Mouse (Mus musculus): ENCODE measurements around the gene Vps4a. TPM values are rescaled to one million over a fixed set of nuclear protein-coding genes. Genes with fewer than 3 reads are reported as not detected.

Gene Vps4a
- polyA plus RNA-seq, 1 experiment from 2014 or later, result 98.8 TPM

DNA sequence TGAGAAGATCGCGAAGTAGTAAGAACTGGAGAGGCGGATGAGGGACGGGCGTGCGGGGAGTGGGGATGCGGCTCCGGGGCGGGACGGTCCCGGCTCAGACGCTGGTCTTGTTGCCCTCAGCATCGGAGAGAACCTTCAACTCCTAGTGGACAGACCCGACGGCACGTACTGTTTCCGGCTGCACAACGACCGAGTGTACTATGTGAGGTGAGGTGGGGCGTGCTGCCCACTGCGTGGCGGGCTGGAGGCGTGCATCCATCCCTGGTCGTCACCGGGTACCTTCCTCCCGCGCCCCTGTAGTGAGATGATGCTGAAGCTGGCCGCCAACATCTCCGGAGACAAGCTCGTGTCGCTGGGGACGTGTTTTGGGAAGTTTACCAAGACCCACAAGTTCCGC, 25.9 kb downstream of the Vps4a start:
- H3K4me3 ChIP-seq (ENCODE audit: low read depth, low read length), result peak overlapping the region; percentile 98
- no peaks in the 10 kb centered on the region for H3K27me3 ChIP-seq (ENCODE audit: control insufficient read depth, insufficient read depth, low read length)
- no peaks in the 10 kb centered on the region for H3K9me3 ChIP-seq (ENCODE audit: control insufficient read depth, low read length)
- 0 out of 2 replicates have a peak, but pooled peaks cover 3% of the 10 kb centered on the region for H3K4me1 ChIP-seq (replicated peaks; ENCODE audit: control insufficient read depth, insufficient read depth, low read length)
- DNase-seq (ENCODE audit: low spot score) (no peak), ATAC-seq (ENCODE audit: low FRiP score) (peak; percentile 80)
- H3K36me3 ChIP-seq (ENCODE audit: control insufficient read depth, insufficient read depth, low read length), result peaks cover 9% of the 10 kb centered on the region; the same call in 1 of the 2 replicates
- H3K4me2 ChIP-seq (replicated peaks; ENCODE audit: low read depth, low read length), result peak overlapping the region; percentile 92
- H3K27ac ChIP-seq (ENCODE audit: low read depth, low read length), result no peak overlapping the region
- 1% methylated on average over 33 of the region's 33 CpGs for WGBS
- H3K9ac ChIP-seq (ENCODE audit: low read depth, low read length), result peak overlapping the region; percentile 80

DNA sequence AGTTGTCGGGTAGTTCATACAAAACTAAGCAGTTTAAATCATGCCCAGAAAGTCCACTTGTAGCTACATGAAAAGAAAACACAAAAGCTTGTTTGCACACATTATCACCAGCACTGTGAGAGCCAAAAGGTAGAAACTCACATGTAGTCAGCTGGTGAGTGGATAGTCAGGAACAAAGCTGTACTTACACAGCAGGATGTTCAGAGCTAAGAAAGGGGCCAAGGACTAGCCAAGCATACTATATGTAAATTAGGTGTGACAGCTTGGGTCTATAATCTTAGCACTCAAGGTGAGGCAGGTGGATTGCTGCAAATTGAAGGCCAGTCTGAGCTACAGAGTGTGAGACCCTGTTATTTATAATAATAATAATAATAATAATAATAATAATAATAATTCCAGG, 31.6 kb downstream of the Vps4a start:
- Histone ChIP-seq H3K9ac (ENCODE audit: low read depth, low read length) (no peak overlapping the region), H3K36me3 (ENCODE audit: control insufficient read depth, insufficient read depth, low read length) (no peaks in the 10 kb centered on the region; the same call in 1 of the 2 replicates), H3K4me3 (ENCODE audit: low read depth, low read length) (no peak overlapping the region), H3K27me3 (ENCODE audit: control insufficient read depth, insufficient read depth, low read length) (no peaks in the 10 kb centered on the region), H3K9me3 (ENCODE audit: control insufficient read depth, low read length) (no peaks in the 10 kb centered on the region), H3K4me1 (replicated peaks; ENCODE audit: control insufficient read depth, insufficient read depth, low read length) (no peaks in the 10 kb centered on the region), H3K27ac (ENCODE audit: low read depth, low read length) (no peak overlapping the region), H3K4me2 (replicated peaks; ENCODE audit: low read depth, low read length) (no peak overlapping the region)
- WGBS, result 81% methylated on average over 1 of the region's 1 CpGs
- DNase-seq (ENCODE audit: low spot score) (no peak), ATAC-seq (ENCODE audit: low FRiP score) (no peak)

GRCm38 (mm10) chr8:107065511-107066496, 34.8 kb downstream of the Vps4a start, which contains the start of gene Tmed6:
Gene Tmed6 (minus strand): TSS chr8:107065644.
- no peak for ATAC-seq (ENCODE audit: low FRiP score)
- Histone ChIP-seq H3K4me2 (replicated peaks; ENCODE audit: low read depth, low read length) (no peak within 1 kb of the TSS), H3K27ac (ENCODE audit: low read depth, low read length) (no peak within 1 kb of the TSS), H3K36me3 (ENCODE audit: control insufficient read depth, insufficient read depth, low read length) (no peaks in the 10 kb centered on the region), H3K27me3 (ENCODE audit: control insufficient read depth, insufficient read depth, low read length) (no peaks in the 10 kb centered on the region), H3K9me3 (ENCODE audit: control insufficient read depth, low read length) (no peaks in the 10 kb centered on the region), H3K9ac (ENCODE audit: low read depth, low read length) (no peak within 1 kb of the TSS), H3K4me3 (ENCODE audit: low read depth, low read length) (no peak within 1 kb of the TSS), H3K4me1 (replicated peaks; ENCODE audit: control insufficient read depth, insufficient read depth, low read length) (no peaks in the 10 kb centered on the region)
- no peak for DNase-seq (ENCODE audit: low spot score)
- 62% methylated on average over 17 of the region's 17 CpGs for WGBS

DNA sequence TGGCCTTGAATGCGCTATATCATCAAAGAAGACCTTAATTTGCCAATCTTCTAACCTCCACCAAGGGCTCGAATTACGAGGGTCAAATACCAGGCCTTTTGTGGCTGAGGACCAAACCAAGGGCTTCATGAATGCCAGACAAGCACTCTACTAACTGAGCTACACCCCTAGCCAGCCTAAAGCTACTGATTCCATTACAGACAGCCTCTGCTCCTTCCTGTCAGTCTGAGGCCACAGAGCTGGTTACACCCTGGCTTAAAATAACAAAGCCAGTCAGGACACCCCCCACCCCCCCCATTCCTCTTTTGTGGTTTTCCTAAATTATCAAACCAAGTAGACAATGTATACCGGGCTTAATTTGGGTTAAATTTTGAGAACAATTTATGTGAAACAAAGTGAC, 42.7 kb downstream of the Vps4a start:
- WGBS, result 92% methylated on average over 4 of the region's 4 CpGs
- Histone ChIP-seq H3K4me2 (replicated peaks; ENCODE audit: low read depth, low read length) (no peak overlapping the region), H3K4me1 (replicated peaks; ENCODE audit: control insufficient read depth, insufficient read depth, low read length) (no peaks in the 10 kb centered on the region), H3K4me3 (ENCODE audit: low read depth, low read length) (no peak overlapping the region), H3K27me3 (ENCODE audit: control insufficient read depth, insufficient read depth, low read length) (no peaks in the 10 kb centered on the region), H3K9ac (ENCODE audit: low read depth, low read length) (no peak overlapping the region), H3K27ac (ENCODE audit: low read depth, low read length) (no peak overlapping the region), H3K36me3 (ENCODE audit: control insufficient read depth, insufficient read depth, low read length) (peaks cover 18% of the 10 kb centered on the region), H3K9me3 (ENCODE audit: control insufficient read depth, low read length) (no peaks in the 10 kb centered on the region)
- DNase-seq (ENCODE audit: low spot score) (no peak), ATAC-seq (ENCODE audit: low FRiP score) (no peak)

- no peaks in the 10 kb centered on the region for H3K27me3 ChIP-seq (ENCODE audit: control insufficient read depth, insufficient read depth, low read length)
- no peak overlapping the region for H3K9ac ChIP-seq (ENCODE audit: low read depth, low read length)
- H3K4me2 ChIP-seq (replicated peaks; ENCODE audit: low read depth, low read length), result no peak overlapping the region
- DNase-seq (ENCODE audit: low spot score) (no peak), ATAC-seq (ENCODE audit: low FRiP score) (no peak)
- H3K9me3 ChIP-seq (ENCODE audit: control insufficient read depth, low read length), result no peaks in the 10 kb centered on the region
- H3K27ac ChIP-seq (ENCODE audit: low read depth, low read length), result no peak overlapping the region
- 87% methylated on average over 1 of the region's 1 CpGs for WGBS
- no peak overlapping the region for H3K4me3 ChIP-seq (ENCODE audit: low read depth, low read length)
- no peaks in the 10 kb centered on the region for H3K4me1 ChIP-seq (replicated peaks; ENCODE audit: control insufficient read depth, insufficient read depth, low read length)
- H3K36me3 ChIP-seq (ENCODE audit: control insufficient read depth, insufficient read depth, low read length), result peaks cover 18% of the 10 kb centered on the region
Measured at GRCm38 (mm10) chr8:107074128-107074527, 43.1 kb downstream of the Vps4a start.

GRCm38 (mm10) chr8:107076239-107076888, 45.3 kb downstream of the Vps4a start:
- WGBS, result 97% methylated on average over 7 of the region's 7 CpGs
- ATAC-seq (ENCODE audit: low FRiP score), result no peak

GRCm38 (mm10) chr8:107085358-107085757, 54.3 kb downstream of the Vps4a start:
- H3K4me3 ChIP-seq (ENCODE audit: low read depth, low read length), result no peak overlapping the region
- H3K27ac ChIP-seq (ENCODE audit: low read depth, low read length), result no peak overlapping the region
- no peak overlapping the region for H3K9ac ChIP-seq (ENCODE audit: low read depth, low read length)
- no peaks in the 10 kb centered on the region for H3K4me1 ChIP-seq (replicated peaks; ENCODE audit: control insufficient read depth, insufficient read depth, low read length)
- WGBS, result 97% methylated on average over 17 of the region's 17 CpGs
- DNase-seq (ENCODE audit: low spot score) (no peak), ATAC-seq (ENCODE audit: low FRiP score) (no peak)
- no peaks in the 10 kb centered on the region for H3K9me3 ChIP-seq (ENCODE audit: control insufficient read depth, low read length)
- no peaks in the 10 kb centered on the region for H3K27me3 ChIP-seq (ENCODE audit: control insufficient read depth, insufficient read depth, low read length)
- peaks cover 2% of the 10 kb centered on the region; the same call in 1 of the 2 replicates for H3K36me3 ChIP-seq (ENCODE audit: control insufficient read depth, insufficient read depth, low read length)
- no peak overlapping the region for H3K4me2 ChIP-seq (replicated peaks; ENCODE audit: low read depth, low read length)

More at GRCm38 (mm10) chr8:107076239-107076888, 45.3 kb downstream of the Vps4a start:
- H3K4me2 ChIP-seq (replicated peaks; ENCODE audit: low read depth, low read length), result no peak overlapping the region
- no peak overlapping the region for H3K4me3 ChIP-seq (ENCODE audit: low read depth, low read length)
- H3K27me3 ChIP-seq (ENCODE audit: control insufficient read depth, insufficient read depth, low read length), result no peaks in the 10 kb centered on the region
- H3K27ac ChIP-seq (ENCODE audit: low read depth, low read length), result no peak overlapping the region
- no peaks in the 10 kb centered on the region for H3K4me1 ChIP-seq (replicated peaks; ENCODE audit: control insufficient read depth, insufficient read depth, low read length)
- DNase-seq (ENCODE audit: low spot score), result no peak
- no peaks in the 10 kb centered on the region for H3K9me3 ChIP-seq (ENCODE audit: control insufficient read depth, low read length)
- no peak overlapping the region for H3K9ac ChIP-seq (ENCODE audit: low read depth, low read length)
- peaks cover 18% of the 10 kb centered on the region for H3K36me3 ChIP-seq (ENCODE audit: control insufficient read depth, insufficient read depth, low read length)

GRCm38 (mm10) chr8:107086018-107086417, 55.0 kb downstream of the Vps4a start:
- DNase-seq (ENCODE audit: low spot score), result no peak
- peaks cover 5% of the 10 kb centered on the region; the same call in 1 of the 2 replicates for H3K36me3 ChIP-seq (ENCODE audit: control insufficient read depth, insufficient read depth, low read length)

More at GRCm38 (mm10) chr8:107086018-107086417, 55.0 kb downstream of the Vps4a start:
- no peak overlapping the region for H3K4me3 ChIP-seq (ENCODE audit: low read depth, low read length)
- WGBS, result 97% methylated on average over 5 of the region's 5 CpGs
- no peak overlapping the region for H3K9ac ChIP-seq (ENCODE audit: low read depth, low read length)
- no peaks in the 10 kb centered on the region for H3K4me1 ChIP-seq (replicated peaks; ENCODE audit: control insufficient read depth, insufficient read depth, low read length)
- no peaks in the 10 kb centered on the region for H3K27me3 ChIP-seq (ENCODE audit: control insufficient read depth, insufficient read depth, low read length)
- no peak overlapping the region for H3K4me2 ChIP-seq (replicated peaks; ENCODE audit: low read depth, low read length)
- no peak for ATAC-seq (ENCODE audit: low FRiP score)
- H3K27ac ChIP-seq (ENCODE audit: low read depth, low read length), result no peak overlapping the region
- no peaks in the 10 kb centered on the region for H3K9me3 ChIP-seq (ENCODE audit: control insufficient read depth, low read length)
